Mouse (Mus musculus): Measurements from ENCODE around the gene Taf12. TPM values are rescaled to one million over a fixed set of nuclear protein-coding genes. Genes with fewer than 3 reads are reported as not detected.

Gene Taf12
- polyA plus RNA-seq, 1 experiment from 2014 or later: 64.6 TPM

DNA sequence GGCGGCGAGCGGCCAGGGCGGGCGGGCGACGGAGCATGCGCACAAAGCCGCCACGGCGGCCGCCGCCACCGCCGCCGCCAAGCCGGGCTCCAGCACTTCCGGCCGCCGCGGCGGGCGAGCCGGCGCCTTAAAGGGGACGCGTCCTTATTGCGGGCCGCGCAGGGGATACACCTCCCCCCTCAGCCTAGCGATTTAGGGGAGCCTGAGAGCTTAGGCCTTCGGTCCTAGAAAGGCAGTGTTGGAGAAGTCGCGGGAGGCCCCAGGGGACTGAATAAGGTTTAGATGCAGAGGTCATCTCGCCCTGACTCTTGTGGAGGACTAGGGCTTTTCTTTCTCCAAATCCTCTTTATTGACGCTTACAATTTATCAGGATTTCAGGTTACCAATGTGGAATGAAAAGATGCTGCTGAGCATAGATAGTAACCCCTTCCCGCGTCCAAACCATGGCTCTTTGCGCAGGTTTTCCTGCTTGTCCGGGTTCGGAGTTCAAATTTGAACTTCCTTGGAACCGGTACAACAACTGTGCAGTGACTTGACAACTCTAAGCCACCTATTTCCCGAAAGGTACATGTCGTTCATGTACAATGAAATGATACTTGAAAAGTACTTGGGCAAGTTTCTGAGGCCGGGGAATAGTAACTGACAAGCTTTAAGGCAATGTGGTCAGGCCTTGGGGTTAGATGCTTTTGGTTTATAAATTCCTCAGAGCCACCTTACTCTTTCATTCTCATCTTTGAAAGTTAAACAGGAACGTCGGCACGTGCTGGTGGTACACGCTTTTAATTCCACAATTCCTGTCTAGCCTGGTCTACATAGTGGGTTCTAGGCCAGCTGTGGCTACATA is 12.4 kb upstream of the Taf12 start, which contains the start of gene Gmeb1:
Gene Gmeb1 (minus strand): TSS at position 89 of the 844 bp plus-strand sequence.
- no peaks in the 10 kb centered on the region for H3K27me3 ChIP-seq (ENCODE audit: control insufficient read depth, insufficient read depth, low read length)
- 15% methylated on average over 44 of the region's 49 CpGs for WGBS
- H3K36me3 ChIP-seq (replicated peaks; ENCODE audit: control insufficient read depth, insufficient read depth, low read depth, low read length): no peaks in the 10 kb centered on the region
- no peaks in the 10 kb centered on the region for H3K9me3 ChIP-seq (replicated peaks; ENCODE audit: control insufficient read depth, low read length)
- ATAC-seq (replicated peaks; ENCODE audit: insufficient number of reproducible peaks, low FRiP score, low TSS enrichment, low read depth) (peak; percentile 88), DNase-seq (ENCODE audit: low spot score) (peak; percentile 89)
- peak within 1 kb of the TSS; percentile 95 for H3K27ac ChIP-seq (replicated peaks; ENCODE audit: low read depth, low read length)
- no peaks in the 10 kb centered on the region for H3K4me1 ChIP-seq (ENCODE audit: control insufficient read depth, insufficient read depth, low read length)
- peak within 1 kb of the TSS; percentile 77 for H3K4me2 ChIP-seq (ENCODE audit: low read depth, low read length)
- H3K4me3 ChIP-seq (ENCODE audit: low read depth, low read length): peak within 1 kb of the TSS; percentile 76
- H3K9ac ChIP-seq (replicated peaks; ENCODE audit: low read length): peak within 1 kb of the TSS; percentile 97

DNA sequence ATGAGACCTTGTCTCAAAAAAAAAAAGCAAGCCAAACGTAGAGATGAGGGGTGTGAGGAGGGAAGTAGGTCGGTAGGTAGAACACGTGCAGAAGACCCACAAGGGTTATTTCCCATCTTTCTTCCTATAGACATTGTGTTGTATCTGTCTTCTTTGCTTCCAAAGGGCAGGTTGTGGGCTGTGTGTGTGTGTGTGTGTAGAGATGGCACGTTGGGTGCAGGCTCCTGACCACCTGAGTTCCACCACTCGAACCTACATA is 11.9 kb upstream of the Taf12 start:
- WGBS: 69% methylated on average over 5 of the region's 5 CpGs
- H3K27ac ChIP-seq (replicated peaks; ENCODE audit: low read depth, low read length): no peak overlapping the region
- H3K4me3 ChIP-seq (ENCODE audit: low read depth, low read length): no peak overlapping the region

DNA sequence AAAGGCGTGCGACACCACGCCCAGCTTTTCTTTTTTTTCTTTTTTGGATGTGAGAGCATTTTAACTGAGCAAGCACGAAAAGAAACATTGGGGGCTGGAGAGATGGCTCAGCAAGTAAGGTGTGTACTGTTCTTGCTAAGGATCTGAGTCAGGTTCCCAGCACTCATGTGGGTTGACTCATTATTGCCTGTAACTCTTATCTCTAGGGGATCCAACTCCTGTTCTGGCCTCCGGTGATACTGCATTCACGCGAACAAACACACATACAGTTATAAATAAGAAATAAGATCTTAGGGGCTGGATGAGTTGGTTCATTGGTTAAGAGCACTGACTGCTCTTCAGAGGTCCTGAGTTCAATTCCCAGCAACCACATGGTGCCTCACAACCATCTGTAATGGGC is 10.9 kb upstream of the Taf12 start:
- ATAC-seq (replicated peaks; ENCODE audit: insufficient number of reproducible peaks, low FRiP score, low TSS enrichment, low read depth) (no peak), DNase-seq (ENCODE audit: low spot score) (no peak)
- no peak overlapping the region for H3K4me3 ChIP-seq (ENCODE audit: low read depth, low read length)
- 97% methylated on average over 7 of the region's 7 CpGs for WGBS
- H3K4me1 ChIP-seq (ENCODE audit: control insufficient read depth, insufficient read depth, low read length): no peaks in the 10 kb centered on the region
- no peaks in the 10 kb centered on the region for H3K9me3 ChIP-seq (replicated peaks; ENCODE audit: control insufficient read depth, low read length)
- no peak overlapping the region for H3K9ac ChIP-seq (replicated peaks; ENCODE audit: low read length)
- H3K27ac ChIP-seq (replicated peaks; ENCODE audit: low read depth, low read length): no peak overlapping the region
- no peak overlapping the region for H3K4me2 ChIP-seq (ENCODE audit: low read depth, low read length)
- no peaks in the 10 kb centered on the region for H3K36me3 ChIP-seq (replicated peaks; ENCODE audit: control insufficient read depth, insufficient read depth, low read depth, low read length)
- H3K27me3 ChIP-seq (ENCODE audit: control insufficient read depth, insufficient read depth, low read length): no peaks in the 10 kb centered on the region

More for the DNA sequence above, 11.9 kb upstream of the Taf12 start:
- DNase-seq (ENCODE audit: low spot score) (no peak), ATAC-seq (replicated peaks; ENCODE audit: insufficient number of reproducible peaks, low FRiP score, low TSS enrichment, low read depth) (no peak)
- Histone ChIP-seq H3K4me2 (ENCODE audit: low read depth, low read length) (no peak overlapping the region), H3K27me3 (ENCODE audit: control insufficient read depth, insufficient read depth, low read length) (no peaks in the 10 kb centered on the region), H3K4me1 (ENCODE audit: control insufficient read depth, insufficient read depth, low read length) (no peaks in the 10 kb centered on the region), H3K9me3 (replicated peaks; ENCODE audit: control insufficient read depth, low read length) (no peaks in the 10 kb centered on the region), H3K9ac (replicated peaks; ENCODE audit: low read length) (no peak overlapping the region), H3K36me3 (replicated peaks; ENCODE audit: control insufficient read depth, insufficient read depth, low read depth, low read length) (no peaks in the 10 kb centered on the region)

DNA sequence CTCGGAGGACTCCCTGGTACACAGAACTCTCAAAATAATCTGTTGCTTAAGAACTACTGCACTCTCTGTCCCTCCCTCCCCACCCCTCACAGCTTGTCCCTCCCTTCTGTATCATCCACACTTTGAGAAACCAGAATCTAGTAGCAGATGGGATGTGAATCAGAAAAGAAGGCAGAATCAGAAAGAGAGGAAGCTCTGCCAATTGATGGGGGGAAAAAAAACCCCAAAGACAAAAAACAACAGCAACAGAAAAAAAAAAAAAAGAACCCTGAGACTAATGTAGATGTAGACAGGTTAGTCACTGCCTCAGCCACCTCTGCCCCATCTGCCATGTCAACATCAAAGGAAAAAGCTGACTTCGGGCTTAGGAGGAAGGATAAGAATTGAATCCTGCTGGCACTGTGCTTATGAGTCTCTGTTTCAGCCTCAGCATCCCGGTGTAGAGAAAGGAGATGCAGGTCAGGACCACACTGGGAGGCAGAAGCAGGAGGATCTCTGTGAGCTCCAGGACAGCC is 7.3 kb upstream of the Taf12 start:
- ATAC-seq (replicated peaks; ENCODE audit: insufficient number of reproducible peaks, low FRiP score, low TSS enrichment, low read depth): no peak
- Histone ChIP-seq H3K4me2 (ENCODE audit: low read depth, low read length) (no peak overlapping the region), H3K9me3 (replicated peaks; ENCODE audit: control insufficient read depth, low read length) (no peaks in the 10 kb centered on the region), H3K9ac (replicated peaks; ENCODE audit: low read length) (no peak overlapping the region), H3K27me3 (ENCODE audit: control insufficient read depth, insufficient read depth, low read length) (no peaks in the 10 kb centered on the region), H3K4me3 (ENCODE audit: low read depth, low read length) (no peak overlapping the region), H3K4me1 (ENCODE audit: control insufficient read depth, insufficient read depth, low read length) (no peaks in the 10 kb centered on the region), H3K27ac (replicated peaks; ENCODE audit: low read depth, low read length) (no peak overlapping the region), H3K36me3 (replicated peaks; ENCODE audit: control insufficient read depth, insufficient read depth, low read depth, low read length) (no peaks in the 10 kb centered on the region)
- WGBS: 70% methylated on average over 3 of the region's 3 CpGs
- DNase-seq (ENCODE audit: low spot score): no peak

DNA sequence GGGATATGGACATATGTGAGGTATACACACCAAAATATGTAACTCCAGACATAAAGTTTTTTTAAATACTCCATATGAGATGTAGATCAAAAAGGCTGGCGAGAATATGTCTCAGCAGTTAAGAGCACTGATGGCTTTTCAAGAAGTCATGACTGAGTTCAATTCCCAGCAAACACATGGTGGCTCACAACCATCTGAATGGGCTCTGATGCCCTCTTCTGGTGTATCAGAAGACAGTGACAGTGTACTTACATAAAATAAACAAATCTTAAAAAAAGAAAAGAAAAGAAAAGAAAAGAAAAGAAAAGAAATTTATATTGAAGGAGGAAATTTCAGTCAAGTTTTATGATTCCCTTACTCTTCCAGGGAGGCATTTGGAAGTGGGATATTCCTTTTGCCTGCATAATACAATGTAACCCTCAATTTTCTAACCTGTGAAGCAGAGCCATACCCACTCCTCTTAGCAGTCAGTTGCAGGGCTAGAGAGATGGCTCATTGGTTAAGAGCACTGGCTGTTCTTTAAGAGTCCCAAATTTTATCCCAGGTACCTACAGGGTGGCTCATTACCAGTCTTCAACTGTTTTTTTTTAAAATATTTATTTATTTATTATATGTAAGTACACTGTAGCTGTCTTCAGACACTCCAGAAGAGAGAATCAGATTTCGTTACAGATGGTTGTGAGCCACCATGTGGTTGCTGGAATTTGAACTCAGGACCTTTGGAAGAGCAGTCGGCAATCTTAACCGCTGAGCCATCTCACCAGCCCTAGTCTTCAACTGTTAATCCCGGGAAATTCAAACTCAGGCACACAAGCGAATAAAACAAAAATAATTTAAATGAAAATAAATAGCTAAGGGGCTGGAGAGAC is 5.1 kb upstream of the Taf12 start:
- Histone ChIP-seq H3K9me3 (replicated peaks; ENCODE audit: control insufficient read depth, low read length) (no peaks in the 10 kb centered on the region), H3K4me1 (ENCODE audit: control insufficient read depth, insufficient read depth, low read length) (no peaks in the 10 kb centered on the region), H3K36me3 (replicated peaks; ENCODE audit: control insufficient read depth, insufficient read depth, low read depth, low read length) (no peaks in the 10 kb centered on the region), H3K9ac (replicated peaks; ENCODE audit: low read length) (no peak overlapping the region), H3K27me3 (ENCODE audit: control insufficient read depth, insufficient read depth, low read length) (no peaks in the 10 kb centered on the region), H3K4me3 (ENCODE audit: low read depth, low read length) (no peak overlapping the region), H3K4me2 (ENCODE audit: low read depth, low read length) (no peak overlapping the region), H3K27ac (replicated peaks; ENCODE audit: low read depth, low read length) (no peak overlapping the region)
- ATAC-seq (replicated peaks; ENCODE audit: insufficient number of reproducible peaks, low FRiP score, low TSS enrichment, low read depth) (0 out of 2 replicates have a peak, but pooled peaks have one; percentile 22), DNase-seq (ENCODE audit: low spot score) (peak; percentile 45)
- WGBS: 11% methylated on average over 6 of the region's 6 CpGs

DNA sequence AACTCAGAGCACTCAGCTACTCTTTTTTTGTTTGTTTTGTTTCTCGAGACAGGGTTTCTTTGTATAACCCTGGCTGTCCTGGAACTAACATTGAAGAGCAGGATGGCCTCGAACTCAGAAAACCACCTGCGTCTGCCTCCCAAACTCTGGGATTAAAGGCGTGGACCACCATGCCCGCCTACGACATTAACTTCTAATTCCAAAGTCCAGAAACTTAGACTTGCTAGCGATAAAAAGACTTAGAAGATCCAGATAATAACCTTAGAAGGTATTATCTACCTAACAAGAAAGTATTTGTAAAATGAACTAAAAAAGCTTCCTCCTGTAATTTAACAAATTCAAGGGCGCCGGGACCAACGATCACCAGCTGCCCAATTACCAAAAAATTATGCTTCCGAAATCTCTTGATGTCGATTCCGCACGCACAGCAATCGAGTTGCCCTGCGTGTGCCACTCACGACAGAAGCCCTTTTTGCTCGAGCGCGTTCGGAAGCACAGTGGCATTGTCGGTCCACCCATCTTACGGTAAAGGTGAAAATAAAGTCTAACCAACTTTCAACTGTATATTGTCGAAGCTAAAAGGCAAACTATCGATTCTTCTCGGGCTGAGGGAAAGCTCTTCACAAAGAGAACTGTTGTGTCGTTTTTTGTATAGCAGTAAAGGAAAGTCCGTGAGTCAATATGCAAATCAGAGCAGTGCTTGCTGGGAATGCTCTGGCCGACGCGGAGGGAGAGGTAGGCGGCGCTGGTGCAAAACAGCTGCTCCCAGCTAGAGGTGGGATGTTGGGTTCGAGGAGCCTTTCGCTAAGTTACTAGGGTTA is 4.2 kb upstream of the Taf12 start:
- Histone ChIP-seq H3K27ac (replicated peaks; ENCODE audit: low read depth, low read length) (peak overlapping the region; percentile 79; the same call in 1 of the 2 replicates), H3K4me2 (ENCODE audit: low read depth, low read length) (peak overlapping the region; percentile 36)
- under 1% methylated on average over 35 of the region's 35 CpGs for WGBS

DNA sequence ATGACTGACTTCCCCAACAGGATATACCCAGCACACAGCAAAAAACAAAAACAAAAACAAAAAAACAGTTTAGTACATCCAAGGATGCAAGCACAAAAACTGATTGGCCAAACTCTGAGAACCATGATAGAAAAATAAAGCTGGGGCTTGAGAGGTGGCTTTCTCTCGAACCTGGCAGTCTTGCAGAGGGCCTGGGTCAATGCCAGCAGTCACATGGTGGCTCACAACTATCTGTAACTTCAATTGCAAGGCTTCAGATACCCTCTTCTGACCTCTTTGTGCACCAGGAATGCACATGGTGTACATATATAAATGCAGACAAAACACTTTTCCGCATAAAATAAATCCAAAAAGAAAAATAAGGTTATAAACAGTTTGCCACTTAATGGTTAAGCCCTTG is 1.0 kb upstream of the Taf12 start:
- no peak overlapping the region for H3K4me3 ChIP-seq (ENCODE audit: low read depth, low read length)
- no peak for ATAC-seq (replicated peaks; ENCODE audit: insufficient number of reproducible peaks, low FRiP score, low TSS enrichment, low read depth)
- H3K27me3 ChIP-seq (ENCODE audit: control insufficient read depth, insufficient read depth, low read length): no peaks in the 10 kb centered on the region
- H3K4me1 ChIP-seq (ENCODE audit: control insufficient read depth, insufficient read depth, low read length): no peaks in the 10 kb centered on the region
- DNase-seq (ENCODE audit: low spot score): no peak
- no peak overlapping the region for H3K9ac ChIP-seq (replicated peaks; ENCODE audit: low read length)
- no peaks in the 10 kb centered on the region for H3K9me3 ChIP-seq (replicated peaks; ENCODE audit: control insufficient read depth, low read length)
- no peaks in the 10 kb centered on the region for H3K36me3 ChIP-seq (replicated peaks; ENCODE audit: control insufficient read depth, insufficient read depth, low read depth, low read length)
- 79% methylated on average over 2 of the region's 2 CpGs for WGBS
- no peak overlapping the region; the same call in 1 of the 2 replicates for H3K4me2 ChIP-seq (ENCODE audit: low read depth, low read length)
- H3K27ac ChIP-seq (replicated peaks; ENCODE audit: low read depth, low read length): no peak overlapping the region

More for the DNA sequence above, 4.2 kb upstream of the Taf12 start:
- H3K9ac ChIP-seq (replicated peaks; ENCODE audit: low read length): peak overlapping the region; percentile 61
- ATAC-seq (replicated peaks; ENCODE audit: insufficient number of reproducible peaks, low FRiP score, low TSS enrichment, low read depth) (peak; percentile 62), DNase-seq (ENCODE audit: low spot score) (peak; percentile 96)
- no peaks in the 10 kb centered on the region for H3K36me3 ChIP-seq (replicated peaks; ENCODE audit: control insufficient read depth, insufficient read depth, low read depth, low read length)
- no peaks in the 10 kb centered on the region for H3K4me1 ChIP-seq (ENCODE audit: control insufficient read depth, insufficient read depth, low read length)
- peak overlapping the region; percentile 18 for H3K4me3 ChIP-seq (ENCODE audit: low read depth, low read length)
- H3K9me3 ChIP-seq (replicated peaks; ENCODE audit: control insufficient read depth, low read length): no peaks in the 10 kb centered on the region
- H3K27me3 ChIP-seq (ENCODE audit: control insufficient read depth, insufficient read depth, low read length): no peaks in the 10 kb centered on the region

Data from embryonic facial prominence, embryonic 11.5 days (tissue).